Mouse (Mus musculus) midbrain, embryonic 10.5 days (tissue): ENCODE measurements at regions not wholly inside any gene's neighbourhood (a gene's known extent, or its start where the extent isn't known, plus 50 kb on each side); places are given as distances from the start of the nearest gene placed in this dataset.

Source experiments
- DNase-seq: peaks from one replicate; pipeline ENCODE4 v3.0.0-alpha.2; 2017; ENCODE audit warnings: low spot score
- H3K27ac ChIP-seq: fragments of 300-500 bp; sonication (generic); replicated peaks from 2 replicates; pipeline ENCODE4 v1.5.1; 2016; ENCODE audit warnings: mild to moderate bottlenecking
- H3K27me3 ChIP-seq: fragments of 300-500 bp; sonication (generic); 2 replicates; pipeline ENCODE4 v1.6.1; 2016; ENCODE audit warnings: low read depth, mild to moderate bottlenecking; ENCODE audit not compliant: poor library complexity, severe bottlenecking
- H3K36me3 ChIP-seq: fragments of 300-500 bp; sonication (generic); 2 replicates; pipeline ENCODE4 v1.6.1; 2016; ENCODE audit warnings: mild to moderate bottlenecking, moderate library complexity
- H3K4me1 ChIP-seq: fragments of 300-500 bp; sonication (generic); 2 replicates; pipeline ENCODE4 v1.6.1; 2016
- H3K4me3 ChIP-seq: fragments of 300-500 bp; sonication (generic); 2 replicates; pipeline ENCODE4 v1.5.1; 2016; ENCODE audit warnings: mild to moderate bottlenecking, moderate library complexity
- H3K9me3 ChIP-seq: fragments of 300-500 bp; sonication (generic); replicated peaks from 2 replicates; pipeline ENCODE4 v1.6.1; 2016; ENCODE audit warnings: mild to moderate bottlenecking
- WGBS: fragments of 180-500 bp; shearing (Covaris S2); methylation state at CpG from one replicate; pipeline ENCODE4 v1.1.7; 2016; 5-methylcytosine and 5-hydroxymethylcytosine counted together

DNA sequence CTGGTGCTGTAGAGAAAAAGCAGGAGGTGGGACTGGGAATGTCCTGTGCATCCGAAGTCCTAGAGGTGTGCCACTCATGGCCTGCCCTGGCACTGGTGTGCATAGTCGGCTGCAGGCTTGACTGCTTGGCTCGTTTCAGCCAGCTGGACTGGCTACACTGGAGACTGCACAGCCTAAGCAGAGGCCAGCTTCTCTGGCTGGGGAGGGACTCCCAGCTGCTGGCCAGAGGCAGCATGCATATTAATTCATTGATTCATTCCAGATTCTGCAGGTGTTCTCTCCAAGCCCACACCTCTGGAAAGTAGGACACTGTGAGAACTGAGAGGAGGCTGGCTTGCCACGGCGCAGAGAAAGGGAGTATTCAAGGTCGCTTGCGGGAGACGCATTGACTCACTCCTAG, 385.9 kb downstream of the Eipr1 start:
- H3K4me3 ChIP-seq, result no peak overlapping the region
- peaks cover 15% of the 10 kb centered on the region for H3K4me1 ChIP-seq
- no peak overlapping the region for H3K27ac ChIP-seq
- H3K27me3 ChIP-seq, result no peaks in the 10 kb centered on the region
- no peaks in the 10 kb centered on the region for H3K36me3 ChIP-seq
- no peak for DNase-seq
- 83% methylated on average over 8 of the region's 8 CpGs for WGBS
- no peaks in the 10 kb centered on the region for H3K9me3 ChIP-seq

DNA sequence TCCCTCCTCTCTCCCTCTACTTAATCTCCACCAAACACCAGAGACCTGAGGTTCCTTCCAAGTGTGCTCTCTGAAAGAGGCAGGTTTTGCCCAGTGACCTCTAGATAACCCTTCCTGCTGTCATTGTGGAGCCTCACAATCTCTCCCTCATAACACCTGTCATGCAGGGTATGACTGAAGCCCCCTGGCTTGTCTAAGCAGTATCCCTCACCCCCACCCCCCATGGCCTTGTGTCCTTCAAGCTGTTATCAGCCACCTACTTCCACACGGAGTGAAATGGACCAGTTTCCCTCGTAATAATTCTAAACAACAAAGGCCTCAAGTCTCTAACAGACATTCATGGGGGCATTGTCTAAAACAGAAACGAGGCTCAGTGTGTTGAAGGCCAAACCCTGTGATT, 387.6 kb upstream of the Myt1l start:
- Histone ChIP-seq H3K9me3 (no peaks in the 10 kb centered on the region), H3K27me3 (no peaks in the 10 kb centered on the region), H3K27ac (peak overlapping the region; percentile 56; the same call in 1 of the 2 replicates), H3K36me3 (no peaks in the 10 kb centered on the region), H3K4me1 (peaks cover 19% of the 10 kb centered on the region), H3K4me3 (no peak overlapping the region)
- DNase-seq, result no peak
- WGBS, result 74% methylated on average over 3 of the region's 3 CpGs

DNA sequence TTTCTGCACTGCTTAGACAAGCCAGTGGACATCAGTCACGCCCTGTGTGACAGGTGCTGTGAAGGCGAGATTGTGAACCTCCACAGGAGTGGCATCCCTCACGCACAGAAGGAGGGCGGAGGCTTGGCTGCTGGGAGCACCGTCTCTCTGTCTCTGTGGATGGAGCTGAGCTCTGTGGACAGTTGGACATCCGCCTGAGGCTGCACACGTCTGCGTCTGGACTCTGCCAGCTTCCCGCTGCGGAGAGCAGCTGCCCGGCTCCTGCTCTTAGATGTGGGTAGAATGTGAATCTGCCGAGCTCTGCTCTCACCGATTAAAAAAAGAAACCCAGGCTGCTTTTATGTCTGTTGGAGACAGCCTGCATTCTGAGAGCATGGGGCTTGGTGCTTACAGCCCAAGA, 387.1 kb upstream of the Myt1l start:
- H3K4me1 ChIP-seq, result peaks cover 19% of the 10 kb centered on the region
- H3K27ac ChIP-seq, result peak overlapping the region; percentile 56
- no peaks in the 10 kb centered on the region for H3K36me3 ChIP-seq
- H3K27me3 ChIP-seq, result no peaks in the 10 kb centered on the region
- no peaks in the 10 kb centered on the region for H3K9me3 ChIP-seq
- no peak for DNase-seq
- no peak overlapping the region for H3K4me3 ChIP-seq
- WGBS, result 72% methylated on average over 13 of the region's 13 CpGs

DNA sequence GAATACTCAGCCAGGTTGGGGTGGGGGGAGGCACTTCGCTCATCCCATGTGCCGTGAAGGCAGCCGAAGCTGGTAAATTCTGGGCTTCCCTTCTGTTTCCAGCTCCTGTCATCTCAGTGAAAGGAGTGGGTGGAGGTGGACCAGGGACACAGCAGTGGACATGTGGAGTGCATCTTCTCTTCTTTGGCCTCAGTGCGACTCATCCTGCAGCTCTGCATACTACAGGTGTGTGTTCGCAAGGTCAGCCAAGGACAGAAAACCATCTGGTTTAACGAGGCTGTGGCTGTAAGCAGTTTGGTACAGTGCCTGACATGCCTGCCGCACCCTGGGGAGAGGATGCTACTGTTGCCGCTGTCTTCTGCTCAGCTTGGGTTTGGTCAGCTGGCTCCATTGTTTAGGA, 386.3 kb upstream of the Myt1l start:
- no peaks in the 10 kb centered on the region for H3K36me3 ChIP-seq
- H3K27ac ChIP-seq, result peak overlapping the region; percentile 56; the same call in 1 of the 2 replicates
- peaks cover 19% of the 10 kb centered on the region for H3K4me1 ChIP-seq
- no peaks in the 10 kb centered on the region for H3K27me3 ChIP-seq
- no peak for DNase-seq
- 90% methylated on average over 8 of the region's 8 CpGs for WGBS
- no peaks in the 10 kb centered on the region for H3K9me3 ChIP-seq
- H3K4me3 ChIP-seq, result no peak overlapping the region

DNA sequence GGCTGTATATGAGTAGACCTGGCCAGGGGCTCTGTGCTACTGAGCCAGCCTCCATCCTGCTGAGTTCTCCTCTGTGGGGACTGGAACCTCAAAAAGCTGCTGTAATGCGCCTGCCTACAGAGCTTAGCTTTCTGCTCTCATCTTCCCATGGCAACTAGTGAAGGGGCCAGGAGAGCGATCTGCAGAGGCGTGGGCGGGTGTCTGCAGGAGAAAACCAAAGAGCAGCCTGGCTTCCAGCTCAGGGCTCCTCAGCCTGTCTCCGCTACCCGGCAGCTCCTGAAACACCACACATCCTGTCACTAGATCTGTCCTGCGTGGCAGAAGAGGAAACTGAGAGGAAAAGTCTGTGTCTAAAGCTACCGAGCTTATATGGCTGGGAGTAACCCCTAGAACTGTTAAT, 384.9 kb upstream of the Myt1l start:
- peaks cover 19% of the 10 kb centered on the region for H3K4me1 ChIP-seq
- WGBS, result 68% methylated on average over 8 of the region's 8 CpGs
- H3K9me3 ChIP-seq, result no peaks in the 10 kb centered on the region
- H3K36me3 ChIP-seq, result no peaks in the 10 kb centered on the region
- H3K27ac ChIP-seq, result 0 out of 2 replicates have a peak overlapping the region, but pooled peaks have one; percentile 17
- no peaks in the 10 kb centered on the region for H3K27me3 ChIP-seq
- no peak for DNase-seq
- H3K4me3 ChIP-seq, result no peak overlapping the region

DNA sequence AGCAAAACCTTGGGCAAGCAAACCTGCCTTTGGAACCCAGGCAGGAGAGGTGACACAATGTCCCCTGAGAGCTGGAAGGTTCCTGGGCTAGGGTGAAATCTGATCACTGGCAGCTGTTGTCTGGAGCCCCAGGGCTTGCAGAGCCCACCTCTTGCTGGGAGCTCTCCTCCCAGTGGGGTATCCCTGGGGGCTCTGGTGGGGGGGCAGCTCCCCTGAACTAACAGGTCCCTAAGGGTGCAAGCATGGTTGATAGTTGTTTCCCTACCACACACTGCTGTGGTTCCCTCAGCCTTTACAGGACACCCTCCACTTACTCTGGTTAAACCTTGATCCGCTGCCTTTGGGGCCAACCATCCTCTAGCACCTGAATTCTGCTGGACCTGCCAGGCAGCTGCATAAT, 367.3 kb upstream of the Myt1l start:
- 83% methylated on average over 1 of the region's 1 CpGs for WGBS
- H3K27ac ChIP-seq, result no peak overlapping the region

DNA sequence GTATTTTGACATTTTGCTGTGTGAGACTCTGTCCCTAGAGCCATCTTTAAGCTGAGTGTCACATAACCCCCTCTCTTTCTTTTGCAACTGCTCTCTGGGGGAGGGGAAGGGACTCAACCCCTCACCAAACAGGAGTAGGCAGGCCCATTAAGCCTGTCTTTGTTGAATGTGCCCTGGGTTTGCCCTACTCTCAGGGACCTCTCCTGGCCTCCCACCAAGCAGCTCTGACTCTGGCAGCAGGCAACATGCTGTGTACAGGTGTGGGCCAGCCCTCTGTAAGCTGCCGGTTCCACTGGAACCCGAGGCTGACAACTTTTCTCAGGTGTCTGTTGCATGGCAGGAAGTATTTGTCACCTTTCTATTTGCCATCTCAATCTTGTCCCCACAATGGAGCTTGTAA, 366.6 kb upstream of the Myt1l start:
- no peak overlapping the region for H3K4me3 ChIP-seq
- H3K27me3 ChIP-seq, result no peaks in the 10 kb centered on the region
- H3K9me3 ChIP-seq, result no peaks in the 10 kb centered on the region
- 13% methylated on average over 2 of the region's 2 CpGs for WGBS
- DNase-seq, result no peak
- H3K27ac ChIP-seq, result no peak overlapping the region
- no peaks in the 10 kb centered on the region for H3K36me3 ChIP-seq
- H3K4me1 ChIP-seq, result peaks cover 10% of the 10 kb centered on the region

More for the DNA sequence above, 367.3 kb upstream of the Myt1l start:
- Histone ChIP-seq H3K36me3 (no peaks in the 10 kb centered on the region), H3K9me3 (no peaks in the 10 kb centered on the region), H3K4me1 (peaks cover 10% of the 10 kb centered on the region), H3K4me3 (no peak overlapping the region), H3K27me3 (no peaks in the 10 kb centered on the region)
- no peak for DNase-seq

DNA sequence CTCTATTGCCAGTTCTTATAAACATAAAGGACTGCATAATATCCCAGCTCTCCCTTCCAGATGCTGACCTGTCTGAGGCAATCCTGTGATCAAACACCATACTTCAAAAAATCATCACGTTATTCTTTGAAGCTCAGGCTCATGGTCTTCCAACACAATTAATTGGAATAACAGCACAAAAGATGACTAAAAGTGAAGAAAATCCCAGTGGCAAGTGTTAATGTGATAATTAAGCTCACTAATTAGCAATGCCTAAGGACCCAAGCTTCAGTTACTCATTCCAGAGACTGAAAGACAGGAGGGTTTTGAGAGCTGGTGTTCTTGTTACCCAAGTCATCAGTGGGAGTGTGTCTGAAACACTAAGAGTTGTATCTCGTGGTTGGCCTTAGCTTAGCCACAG, 363.5 kb upstream of the Myt1l start:
- Histone ChIP-seq H3K9me3 (no peaks in the 10 kb centered on the region), H3K4me1 (peaks cover 10% of the 10 kb centered on the region), H3K27ac (no peak overlapping the region), H3K4me3 (no peak overlapping the region), H3K27me3 (no peaks in the 10 kb centered on the region), H3K36me3 (no peaks in the 10 kb centered on the region)
- no peak for DNase-seq
- 87% methylated on average over 2 of the region's 2 CpGs for WGBS

DNA sequence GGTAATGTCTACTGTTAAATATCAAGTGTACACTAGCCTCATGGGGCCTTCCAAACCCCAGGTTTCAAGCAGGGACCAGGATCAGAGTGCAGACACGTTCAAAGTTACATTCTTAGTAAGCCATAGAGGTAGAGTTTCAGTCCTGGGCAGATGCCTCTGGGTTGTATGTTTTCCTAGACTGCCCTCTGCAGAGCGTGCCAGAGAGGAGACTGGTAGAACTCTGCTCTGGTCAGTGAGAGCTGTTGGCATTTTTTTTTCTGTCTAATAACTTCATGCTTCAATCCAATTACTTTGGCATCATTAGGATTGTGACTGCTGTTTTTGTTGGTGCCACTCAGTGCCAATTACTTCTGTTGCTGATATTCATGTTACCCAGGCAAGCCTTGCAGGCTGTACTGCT, 361.9 kb upstream of the Myt1l start:
- peaks cover 5% of the 10 kb centered on the region for H3K4me1 ChIP-seq
- H3K4me3 ChIP-seq, result no peak overlapping the region
- no peaks in the 10 kb centered on the region for H3K36me3 ChIP-seq
- H3K9me3 ChIP-seq, result no peaks in the 10 kb centered on the region
- 69% methylated on average over 2 of the region's 2 CpGs for WGBS
- no peak for DNase-seq
- H3K27me3 ChIP-seq, result no peaks in the 10 kb centered on the region
- no peak overlapping the region for H3K27ac ChIP-seq

DNA sequence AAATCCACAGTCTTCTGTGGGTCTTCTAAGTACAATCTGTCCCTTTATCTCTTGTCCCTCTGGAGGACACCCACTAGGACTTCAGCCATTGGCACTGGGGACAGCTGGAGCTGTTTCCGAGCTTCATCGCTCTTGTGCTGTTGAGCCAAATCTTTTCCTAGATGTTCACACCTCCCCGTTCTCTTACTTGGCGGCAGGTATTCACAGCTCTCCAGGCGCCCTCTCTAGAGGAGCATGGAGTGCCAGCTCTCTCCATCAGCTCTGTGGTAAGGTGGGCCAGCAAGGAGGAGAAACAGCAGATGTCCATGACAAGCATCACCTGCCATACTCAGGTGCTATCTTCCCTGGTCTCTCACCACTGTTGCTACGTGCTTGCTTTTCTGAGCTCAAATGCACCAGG, 360.3 kb upstream of the Myt1l start:
- Histone ChIP-seq H3K36me3 (no peaks in the 10 kb centered on the region), H3K4me3 (no peak overlapping the region), H3K27me3 (no peaks in the 10 kb centered on the region), H3K9me3 (no peaks in the 10 kb centered on the region), H3K4me1 (no peaks in the 10 kb centered on the region), H3K27ac (no peak overlapping the region)
- no peak for DNase-seq
- WGBS, result 86% methylated on average over 6 of the region's 6 CpGs

DNA sequence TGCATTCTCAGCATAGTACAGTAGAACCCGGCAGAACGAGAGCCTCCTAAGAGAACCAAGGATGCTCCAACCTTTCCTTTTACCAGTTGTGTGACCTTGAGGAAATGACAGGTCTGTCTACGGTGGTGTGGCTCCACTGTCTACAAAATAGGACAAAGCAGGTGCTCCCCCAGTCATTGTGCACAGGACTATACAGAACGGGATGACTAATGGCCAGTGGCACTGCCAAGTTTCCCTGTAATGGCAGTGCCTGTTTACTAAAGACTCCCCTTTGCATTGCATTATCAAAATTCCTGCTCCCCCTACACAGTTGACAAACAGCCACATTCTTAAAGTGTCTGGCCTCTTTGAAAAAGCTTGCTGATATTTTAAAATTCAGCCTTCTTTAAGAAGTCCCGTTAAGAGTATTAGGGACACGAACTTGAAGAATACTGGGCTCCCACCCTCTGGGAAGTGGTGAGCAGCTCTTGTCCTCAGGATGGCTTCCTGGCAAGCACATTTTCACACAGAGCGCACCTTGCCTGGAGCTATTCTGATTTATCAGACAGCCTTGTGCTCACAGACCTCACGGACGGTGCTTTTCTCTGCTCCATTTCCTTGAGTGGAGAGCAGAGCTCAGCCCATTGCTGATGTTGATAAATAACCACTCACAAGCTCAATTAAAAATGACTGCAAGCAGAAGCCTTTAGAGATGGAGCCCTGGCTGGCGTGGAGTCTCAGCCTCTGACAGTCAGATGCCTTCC, 352.3 kb upstream of the Myt1l start:
- Histone ChIP-seq H3K9me3 (no peaks in the 10 kb centered on the region), H3K4me3 (no peak overlapping the region), H3K27me3 (no peaks in the 10 kb centered on the region), H3K36me3 (no peaks in the 10 kb centered on the region), H3K4me1 (peaks cover 12% of the 10 kb centered on the region), H3K27ac (no peak overlapping the region)
- no peak for DNase-seq
- 91% methylated on average over 10 of the region's 10 CpGs for WGBS

DNA sequence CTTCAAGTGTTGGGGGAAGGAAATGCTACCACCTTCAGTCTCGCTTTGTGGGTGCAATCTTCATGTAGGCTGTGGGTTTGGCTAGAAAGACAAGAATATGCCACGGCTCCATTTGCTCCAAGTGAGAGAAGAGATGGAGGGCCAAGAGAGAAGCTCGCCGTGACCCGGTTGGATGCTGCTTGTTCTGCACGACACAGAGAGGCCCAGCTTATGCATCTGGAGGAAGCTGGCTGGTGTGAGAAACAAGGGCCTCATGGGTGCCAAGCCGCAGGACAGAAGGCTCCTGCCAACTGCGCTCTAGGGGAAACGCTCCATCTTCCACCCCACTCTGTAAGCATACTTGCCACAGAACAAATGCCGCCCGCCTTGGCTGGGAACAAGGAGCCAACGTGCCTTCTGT, 351.0 kb upstream of the Myt1l start:
- DNase-seq, result no peak
- no peak overlapping the region for H3K27ac ChIP-seq
- no peak overlapping the region for H3K4me3 ChIP-seq
- WGBS, result 90% methylated on average over 12 of the region's 12 CpGs
- no peaks in the 10 kb centered on the region for H3K36me3 ChIP-seq
- no peaks in the 10 kb centered on the region for H3K9me3 ChIP-seq
- H3K27me3 ChIP-seq, result no peaks in the 10 kb centered on the region
- H3K4me1 ChIP-seq, result peaks cover 12% of the 10 kb centered on the region

DNA sequence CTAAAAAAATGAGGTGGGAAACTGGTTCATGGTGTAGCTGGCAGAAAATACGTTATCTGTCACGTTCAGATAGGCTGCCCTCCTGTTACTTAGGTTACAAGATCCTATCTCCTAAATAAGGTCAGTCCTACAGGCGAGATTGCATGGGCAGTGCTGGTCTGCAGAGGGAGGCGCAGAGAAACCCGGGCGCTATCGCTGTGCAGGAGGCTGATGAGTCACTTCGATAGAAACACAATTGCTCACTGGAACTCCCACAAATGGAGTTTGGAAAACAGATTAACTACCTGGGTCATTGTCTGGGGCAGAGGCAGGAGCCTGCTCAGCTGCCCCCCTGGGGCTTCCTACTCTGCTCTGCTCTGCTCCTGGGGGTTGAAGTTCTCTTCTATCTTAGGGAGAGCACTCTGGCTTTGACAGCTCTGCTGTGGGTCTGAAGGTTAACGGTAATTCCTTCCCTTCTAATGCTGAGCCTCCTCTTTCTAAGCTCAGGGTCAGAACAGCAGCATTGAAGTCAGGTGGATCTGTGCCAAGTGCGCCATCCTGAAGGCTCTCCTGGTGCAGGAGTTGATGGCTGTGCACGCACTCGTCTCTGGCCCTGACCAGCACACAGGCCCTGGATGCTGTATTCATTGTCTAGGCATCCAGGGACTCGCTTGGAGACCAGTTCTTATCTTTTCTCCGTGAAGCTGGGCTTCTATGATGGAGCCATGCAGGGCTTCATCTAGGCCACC, 349.9 kb upstream of the Myt1l start:
- Histone ChIP-seq H3K9me3 (no peaks in the 10 kb centered on the region), H3K4me1 (peaks cover 12% of the 10 kb centered on the region), H3K4me3 (no peak overlapping the region), H3K36me3 (no peaks in the 10 kb centered on the region), H3K27ac (no peak overlapping the region), H3K27me3 (no peaks in the 10 kb centered on the region)
- no peak for DNase-seq
- WGBS, result 76% methylated on average over 14 of the region's 14 CpGs
